In genomic region chr6:143412721-143413120, GRCm38 (mm10) we compare ENCODE assay signal across 17 mouse cellular contexts.
"Had no signal": no experiment of that assay in that cellular context is flagged by ENCODE, and none has a peak within 500 bp of the region (broad histone marks: within the 10 kb centered on the region; RNA-seq: fewer than 3 reads in every experiment).

No protein-coding gene starts in this region.

- H3K4me2 ChIP-seq: liver, embryonic 12.5 days; lung, embryonic 15.5 days; midbrain, embryonic 12.5 days; neural tube, embryonic 12.5 days; stomach, embryonic 15.5 days had no signal

- H3K27me3 ChIP-seq: liver, embryonic 12.5 days; lung, embryonic 15.5 days; midbrain, embryonic 12.5 days; neural tube, embryonic 12.5 days; stomach, embryonic 15.5 days had no signal

- H3K9ac ChIP-seq: liver, embryonic 12.5 days; liver, embryonic 14.5 days; lung, embryonic 15.5 days; midbrain, embryonic 12.5 days; neural tube, embryonic 12.5 days; stomach, embryonic 15.5 days had no signal

- H3K27ac ChIP-seq: liver, embryonic 12.5 days; liver, embryonic 14.5 days; lung, embryonic 15.5 days; macrophage; midbrain, embryonic 12.5 days; neural tube, embryonic 12.5 days; stomach, embryonic 15.5 days; stomach, postnatal 0 days had no signal

- H3K4me3 ChIP-seq: liver, embryonic 12.5 days; lung, embryonic 15.5 days; midbrain, embryonic 12.5 days; neural tube, embryonic 12.5 days; stomach, embryonic 15.5 days had no signal

- H3K4me1 ChIP-seq: liver, embryonic 12.5 days; lung, embryonic 15.5 days; midbrain, embryonic 12.5 days; neural tube, embryonic 12.5 days; stomach, embryonic 15.5 days had no signal

- DNase-seq: lung, adult 2 months; lung, postnatal 14 days; lung, postnatal 36 days; midbrain, embryonic 14.5 days; right cerebral cortex, postnatal 14 days; thymus, adult 2 months; thymus, postnatal 25 days; thymus, postnatal 4 days had no signal

- H3K9me3 ChIP-seq: lung, embryonic 15.5 days; neural tube, embryonic 12.5 days; stomach, embryonic 15.5 days had no signal

- H3K36me3 ChIP-seq: liver, embryonic 12.5 days; lung, embryonic 15.5 days; midbrain, embryonic 12.5 days; neural tube, embryonic 12.5 days; stomach, embryonic 15.5 days had no signal

- ATAC-seq: liver, embryonic 12.5 days; lung, postnatal 0 days had no signal
